8 mouse cellular contexts compared by ENCODE assay signal in the genomic region with DNA sequence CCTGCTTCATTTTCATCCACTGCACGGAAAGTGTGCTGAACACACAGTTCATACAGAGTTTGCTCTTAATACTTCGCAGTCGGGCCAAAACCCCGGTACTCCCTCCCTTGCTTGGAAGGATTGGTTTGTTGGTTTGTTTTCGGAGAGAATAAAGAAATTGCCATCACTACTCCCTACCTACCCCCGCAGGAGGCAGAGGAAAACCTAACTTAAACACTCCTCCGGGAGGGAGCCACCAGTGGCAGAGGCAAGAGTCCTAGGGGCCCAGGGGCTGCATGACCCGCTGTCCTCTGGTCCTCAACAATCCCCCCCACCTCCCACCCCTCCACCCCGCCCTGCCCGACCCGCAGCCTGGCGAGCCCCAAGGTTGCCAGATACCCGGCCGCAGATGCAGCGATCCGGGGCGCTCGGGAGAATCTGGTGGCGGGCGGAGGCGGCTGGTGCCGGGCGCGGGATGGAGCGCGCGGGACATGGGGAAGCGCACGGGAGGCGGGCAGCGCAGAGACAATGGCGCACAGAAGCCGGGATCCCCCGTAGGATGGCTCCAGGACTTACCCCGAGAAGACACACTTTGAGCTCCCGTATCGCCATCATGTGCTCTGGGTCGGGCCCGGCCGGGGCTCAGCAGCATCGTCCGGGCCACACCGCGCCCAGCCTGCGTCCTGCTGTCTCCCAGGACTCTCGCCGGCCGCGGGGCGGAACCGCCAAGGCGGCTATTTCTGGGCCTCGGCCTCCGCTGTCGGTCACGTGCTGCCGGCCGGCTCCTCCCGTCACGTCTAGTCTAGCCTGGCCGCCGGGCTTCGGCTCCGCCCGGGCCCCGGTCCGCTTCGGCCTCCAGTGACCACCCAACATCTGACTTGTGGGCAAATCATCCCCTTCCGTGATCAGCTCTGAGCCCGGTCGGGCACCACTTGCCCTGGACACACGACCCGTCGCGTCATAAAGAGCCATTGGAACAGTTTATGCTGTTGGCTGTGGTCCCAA. TPM values are rescaled to one million over a fixed set of nuclear protein-coding genes. Genes with fewer than 3 reads are reported as not detected.
DNase-seq lines count a peak whose midpoint lies in the region; ATAC-seq and TF ChIP-seq lines count a peak whose summit lies in the region.

Rab31 (minus strand) TSS at position 802 of the 984 bp plus-strand sequence.

- no peaks in the 10 kb centered on the region for H3K9me3 ChIP-seq in hindbrain, embryonic 12.5 days (replicated peaks)
- no peaks in the 10 kb centered on the region for H3K9me3 ChIP-seq in lung, postnatal 0 days (ENCODE audit: low read length)

- H3K36me3 ChIP-seq in hindbrain, embryonic 12.5 days, result no peaks in the 10 kb centered on the region
- no peaks in the 10 kb centered on the region for H3K36me3 ChIP-seq in lung, postnatal 0 days (ENCODE audit: insufficient read depth, low read length)

- ATAC-seq in hindbrain, embryonic 12.5 days (ENCODE audit: low FRiP score), result peak; percentile 86
- ATAC-seq in lung, postnatal 0 days, result peak; percentile 92

- peak; percentile 10 for DNase-seq in T-cell, adult 2 months (ENCODE audit: low spot score)
- peak; percentile 79 to 82 for DNase-seq in cerebellum, postnatal 36 days
- peak; percentile 83 to 85 for DNase-seq in frontal cortex, postnatal 36 days (ENCODE audit: low spot score in 2 of 2)
- DNase-seq in layer of hippocampus, postnatal 14 days (ENCODE audit: low spot score in 2 of 2), result peak; percentile 72 to 73
- peak; percentile 87 for DNase-seq in lung, postnatal 0 days (ENCODE audit: low spot score)
- peak; percentile 73 for DNase-seq in ovary, postnatal 10 days (ENCODE audit: low spot score)
- peak; percentile 80 to 81 for DNase-seq in urinary bladder, adult 18-20 months (ENCODE audit: low spot score in 2 of 2)

- no peaks in the 10 kb centered on the region; the same call in 1 of the 2 replicates for H3K27me3 ChIP-seq in hindbrain, embryonic 12.5 days
- no peaks in the 10 kb centered on the region for H3K27me3 ChIP-seq in lung, postnatal 0 days (replicated peaks; ENCODE audit: insufficient read depth, low read length)

- peak within 1 kb of the TSS; percentile 85 for H3K4me2 ChIP-seq in hindbrain, embryonic 12.5 days (replicated peaks)
- H3K4me2 ChIP-seq in lung, postnatal 0 days (replicated peaks; ENCODE audit: low read depth, low read length), result peak within 1 kb of the TSS; percentile 96

- H3K9ac ChIP-seq in hindbrain, embryonic 12.5 days, result peak within 1 kb of the TSS; percentile 89
- peak within 1 kb of the TSS; percentile 49 for H3K9ac ChIP-seq in lung, postnatal 0 days (replicated peaks; ENCODE audit: low read depth)

- peak within 1 kb of the TSS; percentile 55; the same call in 1 of the 2 replicates for H3K27ac ChIP-seq in hindbrain, embryonic 12.5 days
- peak within 1 kb of the TSS; percentile 61 for H3K27ac ChIP-seq in lung, postnatal 0 days (ENCODE audit: low read length)

- H3K4me3 ChIP-seq in hindbrain, embryonic 12.5 days, result peak within 1 kb of the TSS; percentile 80
- peak within 1 kb of the TSS; percentile 53 for H3K4me3 ChIP-seq in lung, postnatal 0 days (ENCODE audit: low read depth, low read length)

- no peak for TF ChIP-seq CTCF in lung, postnatal 0 days (IDR thresholded peaks at IDR 0.05)

- under 1% methylated on average over 70 of the region's 75 CpGs for WGBS in hindbrain, embryonic 12.5 days
- WGBS in lung, postnatal 0 days, result under 1% methylated on average over 69 of the region's 75 CpGs

- no peak for TF ChIP-seq EP300 in lung, postnatal 0 days (IDR thresholded peaks at IDR 0.05)

- H3K4me1 ChIP-seq in hindbrain, embryonic 12.5 days, result peaks cover 50% of the 10 kb centered on the region
- peaks cover 8% of the 10 kb centered on the region; the same call in 1 of the 2 replicates for H3K4me1 ChIP-seq in lung, postnatal 0 days (ENCODE audit: insufficient read depth, low read depth, low read length)

RNA-seq across cellular contexts. Expression of gene Rab31, which starts in this region (rescaled TPM):
- 74.7 and 76.9 TPM in 2 replicates for polyA plus RNA-seq in hindbrain, embryonic 12.5 days (2016; fragmentation: Nextera tagmentation; extraction: Ambion mirVana)
- total RNA-seq in layer of hippocampus, postnatal 14 days (2021), result 10 to 100 TPM; 64.9 to 72.1 TPM
- polyA plus RNA-seq in lung, postnatal 0 days (2015; fragmentation: Nextera tagmentation; extraction: Ambion mirVana), result 33.3 and 33.5 TPM in 2 replicates

Comparison
In these comparisons a context has a peak if more than half of its experiments do, and no peak if none do; other contexts are left out.
1. Peak in every context shown above with its lines: DNase-seq, ATAC-seq, H3K4me3 ChIP-seq and H3K27ac ChIP-seq.
2. DNase-seq: peak in every context shown above with its lines; median percentile 87 in lung, postnatal 0 days; 84 in frontal cortex, postnatal 36 days; 80 in cerebellum, postnatal 36 days; 80 in urinary bladder, adult 18-20 months; 73 in ovary, postnatal 10 days; 72 in layer of hippocampus, postnatal 14 days; 10 in T-cell, adult 2 months.